In the genomic region with DNA sequence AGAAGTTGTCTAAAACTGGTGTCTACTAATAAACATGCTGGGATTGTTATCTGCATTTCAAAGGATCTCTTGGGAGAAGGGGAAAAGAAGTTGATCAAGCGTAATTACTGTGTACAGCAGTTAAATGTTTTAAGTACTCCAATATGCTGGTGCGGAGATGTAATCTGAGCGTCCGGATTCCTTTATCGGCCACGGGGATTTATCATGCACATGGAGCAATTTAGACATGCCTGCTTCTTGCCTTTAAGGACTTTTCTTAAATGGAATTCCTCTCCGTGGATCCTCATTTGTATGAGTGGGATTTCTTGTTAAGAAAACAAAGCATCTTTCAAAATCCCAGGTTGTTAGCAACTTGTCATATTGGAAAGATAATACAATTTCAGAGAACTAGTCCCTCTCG, we compare ENCODE assay signal across 28 mouse cellular contexts.
"Had no signal": no experiment of that assay in that cellular context is flagged by ENCODE, and none has a peak within 500 bp of the region (broad histone marks: within the 10 kb centered on the region; RNA-seq: fewer than 3 reads in every experiment).

No protein-coding gene starts in this region.

- H3K4me2 ChIP-seq: heart, embryonic 12.5 days; hindbrain, embryonic 12.5 days; intestine, embryonic 15.5 days; liver, embryonic 11.5 days; liver, embryonic 13.5 days; liver, embryonic 15.5 days had no signal

- ATAC-seq: hindbrain, embryonic 16.5 days; inflammation-experienced regulatory T-cells, adult 6 months; intestine, embryonic 15.5 days; intestine, postnatal 0 days had no signal

- H3K4me3 ChIP-seq: heart, adult 2 months; heart, embryonic 10.5 days; heart, embryonic 12.5 days; hindbrain, embryonic 10.5 days; hindbrain, embryonic 12.5 days; intestine, embryonic 15.5 days; layer of hippocampus, adult 2 months; left cerebral cortex, adult 2 months; limb, embryonic 10.5 days; limb, embryonic 12.5 days; liver, embryonic 13.5 days; liver, embryonic 15.5 days had no signal

- H3K27ac ChIP-seq: heart, adult 2 months; heart, embryonic 10.5 days; hindbrain, embryonic 10.5 days; hindbrain, embryonic 12.5 days; hindbrain, embryonic 14.5 days; intestine, embryonic 15.5 days; layer of hippocampus, adult 2 months; left cerebral cortex, adult 2 months; limb, embryonic 10.5 days; limb, embryonic 12.5 days; liver, embryonic 13.5 days; liver, embryonic 15.5 days had no signal

- DNase-seq: gastrocnemius, postnatal 14 days; gastrocnemius, postnatal 36 days; heart, adult 2 months; heart, postnatal 10 days; heart, postnatal 4 days; kidney, adult 18-20 months; kidney, adult 8-10 months; kidney, postnatal 10 days; kidney, postnatal 25 days; kidney, postnatal 4 days; liver; liver, embryonic 13.5 days; lung, adult 18-20 months had no signal

- H3K36me3 ChIP-seq: heart, embryonic 10.5 days; heart, embryonic 12.5 days; hindbrain, embryonic 10.5 days; hindbrain, embryonic 12.5 days; intestine, embryonic 15.5 days; limb, embryonic 10.5 days; limb, embryonic 12.5 days; liver, embryonic 13.5 days; liver, embryonic 15.5 days had no signal

- H3K9me3 ChIP-seq: heart, embryonic 10.5 days; heart, embryonic 12.5 days; hindbrain, embryonic 10.5 days; hindbrain, embryonic 12.5 days; intestine, embryonic 15.5 days; limb, embryonic 10.5 days; limb, embryonic 12.5 days; liver, embryonic 13.5 days; liver, embryonic 15.5 days had no signal

- H3K4me1 ChIP-seq: intestine, embryonic 15.5 days; limb, embryonic 12.5 days; liver, embryonic 13.5 days; liver, embryonic 15.5 days had no signal

- H3K9ac ChIP-seq: heart, embryonic 12.5 days; hindbrain, embryonic 12.5 days; hindbrain, embryonic 14.5 days; intestine, embryonic 15.5 days; limb, embryonic 12.5 days; liver, embryonic 13.5 days; liver, embryonic 15.5 days had no signal

- H3K27me3 ChIP-seq: heart, embryonic 12.5 days; hindbrain, embryonic 12.5 days; intestine, embryonic 15.5 days; limb, embryonic 12.5 days; liver, embryonic 13.5 days; liver, embryonic 15.5 days had no signal
